Mouse (Mus musculus) intestine, embryonic 14.5 days (tissue): ENCODE data around the gene Nrxn2. TPM values are rescaled to one million over a fixed set of nuclear protein-coding genes. Genes with fewer than 3 reads are reported as not detected.

Experiments
- ATAC-seq: fragments of 200-750 bp; cut with Nextera tagmentation; replicated peaks from 2 replicates; pipeline ENCODE4 v1.8.0; 2017; ENCODE audit warnings: low read depth, moderate number of reproducible peaks, moderate TSS enrichment, moderate library complexity; ENCODE audit not compliant: low FRiP score, low TSS enrichment
- DNase-seq: peaks from one replicate; pipeline ENCODE4 v3.0.0-alpha.2; 2018; ENCODE audit warnings: low spot score
- H3K27ac ChIP-seq: fragments of 300-500 bp; sonication (generic); 2 replicates; pipeline ENCODE4 v1.5.1; 2014; ENCODE audit warnings: low read depth, mild to moderate bottlenecking, control low read depth
- H3K27me3 ChIP-seq: fragments of 300-500 bp; sonication (generic); replicated peaks from 2 replicates; pipeline ENCODE4 v1.6.1; 2014; ENCODE audit warnings: low read length, control low read depth; ENCODE audit not compliant: control insufficient read depth, insufficient read depth
- H3K36me3 ChIP-seq: fragments of 300-500 bp; sonication (generic); 2 replicates; pipeline ENCODE4 v1.6.1; 2014; ENCODE audit warnings: low read length, control low read depth; ENCODE audit not compliant: control insufficient read depth, insufficient read depth
- H3K4me1 ChIP-seq: fragments of 300-500 bp; sonication (generic); replicated peaks from 2 replicates; pipeline ENCODE4 v1.6.1; 2014; ENCODE audit warnings: low read length, control low read depth, mixed read lengths; ENCODE audit not compliant: control insufficient read depth, insufficient read depth
- H3K4me2 ChIP-seq: fragments of 300-500 bp; sonication (generic); 2 replicates; pipeline ENCODE4 v1.6.1; 2014; ENCODE audit warnings: low read length
- H3K4me3 ChIP-seq: fragments of 300-500 bp; sonication (generic); 2 replicates; pipeline ENCODE4 v1.5.1; 2014; ENCODE audit warnings: low read depth, low read length, control low read depth, mixed read lengths
- H3K9ac ChIP-seq: fragments of 300-500 bp; sonication (generic); 2 replicates; pipeline ENCODE4 v1.6.1; 2014; ENCODE audit warnings: mild to moderate bottlenecking, low read length
- H3K9me3 ChIP-seq: fragments of 300-500 bp; sonication (generic); 2 replicates; pipeline ENCODE4 v1.6.1; 2016; ENCODE audit warnings: low read length, control low read depth; ENCODE audit not compliant: control insufficient read depth
- WGBS: fragments of 180-500 bp; shearing (Covaris S2); extraction: QIAGEN DNeasy Blood & Tissue Kit; methylation state at CpG from one replicate; pipeline ENCODE4 v1.1.7; 2014; 5-methylcytosine and 5-hydroxymethylcytosine counted together
- microRNA-seq: library from miRNA; unstranded; fragments of <30 nt; microRNA quantifications from one replicate; pipeline ENCODE4, GENCODE M21; 2016
- polyA plus RNA-seq: library from polyadenylated mRNA; unstranded; fragments of >200 nt; fragmentation: Nextera tagmentation; extraction: Ambion mirVana; gene quantifications from 2 replicates; pipeline ENCODE4 v1.2.1, GENCODE M21; 2014

Nrxn2 gene
- polyA plus RNA-seq, 1 experiment from 2014 or later = 1.9 TPM

GRCm38 (mm10) chr19:6566450-6566849, 147.9 kb downstream of the Nrxn2 start:
- no peak overlapping the region for H3K4me2 ChIP-seq

GRCm38 (mm10) chr19:6569021-6569420, 150.5 kb downstream of the Nrxn2 start:
- Histone ChIP-seq H3K4me3 (no peak overlapping the region), H3K4me2 (no peak overlapping the region), H3K36me3 (no peaks in the 10 kb centered on the region), H3K27ac (no peak overlapping the region), H3K27me3 (no peaks in the 10 kb centered on the region), H3K4me1 (no peaks in the 10 kb centered on the region), H3K9me3 (no peaks in the 10 kb centered on the region), H3K9ac (no peak overlapping the region)
- ATAC-seq (no peak), DNase-seq (no peak)
- WGBS = 84% methylated on average over 5 of the region's 5 CpGs

More at GRCm38 (mm10) chr19:6566450-6566849, 147.9 kb downstream of the Nrxn2 start:
- no peak overlapping the region for H3K9ac ChIP-seq
- no peak for ATAC-seq
- H3K27ac ChIP-seq = no peak overlapping the region
- no peaks in the 10 kb centered on the region for H3K27me3 ChIP-seq
- H3K4me1 ChIP-seq = no peaks in the 10 kb centered on the region
- WGBS = 90% methylated on average over 2 of the region's 2 CpGs
- no peaks in the 10 kb centered on the region for H3K36me3 ChIP-seq
- no peaks in the 10 kb centered on the region for H3K9me3 ChIP-seq
- DNase-seq = no peak
- no peak overlapping the region for H3K4me3 ChIP-seq

GRCm38 (mm10) chr19:6569561-6569960, 151.0 kb downstream of the Nrxn2 start:
- Histone ChIP-seq H3K27me3 (no peaks in the 10 kb centered on the region), H3K4me2 (no peak overlapping the region), H3K9me3 (no peaks in the 10 kb centered on the region), H3K4me3 (no peak overlapping the region), H3K9ac (no peak overlapping the region), H3K36me3 (no peaks in the 10 kb centered on the region), H3K4me1 (no peaks in the 10 kb centered on the region), H3K27ac (no peak overlapping the region)
- DNase-seq = no peak
- ATAC-seq = no peak
- WGBS = 45% methylated on average over 5 of the region's 5 CpGs

GRCm38 (mm10) chr19:6571476-6571875, 152.9 kb downstream of the Nrxn2 start:
- H3K4me1 ChIP-seq = no peaks in the 10 kb centered on the region
- no peak overlapping the region for H3K27ac ChIP-seq
- H3K27me3 ChIP-seq = no peaks in the 10 kb centered on the region
- no peaks in the 10 kb centered on the region for H3K36me3 ChIP-seq
- ATAC-seq (no peak), DNase-seq (no peak)
- 75% methylated on average over 5 of the region's 5 CpGs for WGBS
- H3K9ac ChIP-seq = no peak overlapping the region
- H3K4me2 ChIP-seq = no peak overlapping the region
- H3K4me3 ChIP-seq = no peak overlapping the region
- no peaks in the 10 kb centered on the region for H3K9me3 ChIP-seq

- WGBS = 28% methylated on average over 4 of the region's 4 CpGs
Observed at GRCm38 (mm10) chr19:6572001-6572400, 153.5 kb downstream of the Nrxn2 start.

More at GRCm38 (mm10) chr19:6572001-6572400, 153.5 kb downstream of the Nrxn2 start:
- Histone ChIP-seq H3K27me3 (no peaks in the 10 kb centered on the region), H3K4me1 (no peaks in the 10 kb centered on the region), H3K27ac (no peak overlapping the region), H3K4me3 (no peak overlapping the region), H3K4me2 (no peak overlapping the region), H3K9ac (no peak overlapping the region), H3K36me3 (no peaks in the 10 kb centered on the region), H3K9me3 (no peaks in the 10 kb centered on the region)
- no peak for DNase-seq
- no peak for ATAC-seq

Small RNAs within 50 kb of the gene (microRNA-seq; reads per million reads assigned to microRNA genes)
- gene Gm26460 = not detected

Other genes with a start within 250 kb of the Nrxn2 start
- gene Majin, start 234.3 kb upstream of the Nrxn2 start, polyA plus RNA-seq = not detected in 2 replicates
- 0.53 and 1.1 TPM in 2 replicates for gene Gpha2, start 192.4 kb upstream of the Nrxn2 start, polyA plus RNA-seq
- 24.1 and 27.5 TPM in 2 replicates for gene Ppp2r5b, start 182.9 kb upstream of the Nrxn2 start, polyA plus RNA-seq
- gene Atg2a, start 177.1 kb upstream of the Nrxn2 start, polyA plus RNA-seq = 11.6 and 12.9 TPM in 2 replicates
- gene Ehd1, start 142.0 kb upstream of the Nrxn2 start, polyA plus RNA-seq = 46.9 and 47.7 TPM in 2 replicates
- 1.5 and 1.8 TPM in 2 replicates for gene Cdc42bpg, start 112.3 kb upstream of the Nrxn2 start, polyA plus RNA-seq
- gene Men1, start 83.8 kb upstream of the Nrxn2 start, polyA plus RNA-seq = 55.2 and 56.2 TPM in 2 replicates
- gene Map4k2, start 77.6 kb upstream of the Nrxn2 start, polyA plus RNA-seq = 7.6 and 9.2 TPM in 2 replicates
- gene Sf1, start 55.0 kb upstream of the Nrxn2 start, polyA plus RNA-seq = 135 and 143 TPM in 2 replicates
- gene Pygm, start 34.3 kb upstream of the Nrxn2 start, polyA plus RNA-seq = 5.9 and 6.2 TPM in 2 replicates
- gene Rasgrp2, start 19.4 kb upstream of the Nrxn2 start, polyA plus RNA-seq = 30.0 and 31.8 TPM in 2 replicates
- not detected in 2 replicates for gene Slc22a12, start 124.3 kb downstream of the Nrxn2 start, polyA plus RNA-seq